Mouse (Mus musculus) ES-E14 (cell line): ENCODE data around the gene Pik3r6.

Experiments used
- HCFC1 ChIP-seq: IDR thresholded peaks from 2 replicates; pipeline ENCODE4 v1.6.1; 2012; ENCODE audit warnings: low read length, inconsistent platforms, borderline replicate concordance; ENCODE audit not compliant: insufficient read depth
- ZC3H11A ChIP-seq: IDR thresholded peaks from 2 replicates; pipeline ENCODE4 v1.6.1; 2012; ENCODE audit warnings: low read depth, mild to moderate bottlenecking, inconsistent platforms, low read length, borderline replicate concordance

DNA sequence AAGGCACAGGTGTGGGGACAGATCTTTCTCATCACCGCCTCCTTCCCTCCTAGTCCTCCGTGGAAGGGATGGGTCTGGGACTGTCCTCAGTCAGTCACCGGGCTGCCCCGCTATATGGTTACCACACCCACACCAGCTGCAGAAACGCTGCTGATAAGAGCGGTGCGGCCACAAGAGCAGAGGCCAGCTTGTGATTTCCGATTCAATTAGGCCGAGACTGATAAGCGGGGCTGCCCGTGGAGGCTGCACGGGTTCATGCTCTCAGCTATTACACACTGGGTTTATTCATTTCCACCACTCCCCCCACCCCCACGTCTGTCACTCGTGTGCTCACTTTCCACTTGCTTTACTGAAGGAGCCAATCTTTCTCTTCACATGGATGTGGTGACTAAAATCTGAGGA lies 1.9 kb upstream of the Pik3r6 start:
- no peak for TF ChIP-seq ZC3H11A
- no peak for TF ChIP-seq HCFC1
